Mouse (Mus musculus) forebrain, embryonic 12.5 days (tissue): Measurements from ENCODE around the gene Olfr628. TPM values are rescaled to one million over a fixed set of nuclear protein-coding genes. Genes with fewer than 3 reads are reported as not detected.

Source experiments
- polyA plus RNA-seq: library from polyadenylated mRNA; unstranded; fragments of >200 nt; fragmentation: Nextera tagmentation; extraction: Ambion mirVana; gene quantifications from 2 replicates; pipeline ENCODE4 v1.2.1, GENCODE M21; 2016

The Olfr628 gene
- polyA plus RNA-seq, 1 experiment from 2014 or later = not detected

Other genes with a start within 250 kb of the Olfr628 start
- not detected in 2 replicates for gene Olfr609, start 232.3 kb upstream of the Olfr628 start, polyA plus RNA-seq
- gene Olfr610, start 218.3 kb upstream of the Olfr628 start, polyA plus RNA-seq = not detected in 2 replicates
- gene Olfr611, start 209.5 kb upstream of the Olfr628 start, polyA plus RNA-seq = not detected in 2 replicates
- gene Olfr612, start 187.7 kb upstream of the Olfr628 start, polyA plus RNA-seq = not detected in 2 replicates
- not detected in 2 replicates for gene Olfr613, start 182.3 kb upstream of the Olfr628 start, polyA plus RNA-seq
- not detected in 2 replicates for gene Olfr615, start 174.3 kb upstream of the Olfr628 start, polyA plus RNA-seq
- not detected in 2 replicates for gene Olfr616, start 161.2 kb upstream of the Olfr628 start, polyA plus RNA-seq
- gene Olfr617, start 157.3 kb upstream of the Olfr628 start, polyA plus RNA-seq = not detected in 2 replicates
- gene Olfr618, start 140.3 kb upstream of the Olfr628 start, polyA plus RNA-seq = not detected in 2 replicates
- not detected in 2 replicates for gene Olfr619, start 129.8 kb upstream of the Olfr628 start, polyA plus RNA-seq
- gene Olfr620, start 117.8 kb upstream of the Olfr628 start, polyA plus RNA-seq = not detected in 2 replicates
- not detected in 2 replicates for gene Olfr622, start 87.7 kb upstream of the Olfr628 start, polyA plus RNA-seq
- gene Olfr623, start 66.7 kb upstream of the Olfr628 start, polyA plus RNA-seq = not detected in 2 replicates
- gene Olfr624, start 59.2 kb upstream of the Olfr628 start, polyA plus RNA-seq = 0.04 TPM in 2 replicates
- not detected in 2 replicates for gene Olfr625-ps1, start 47.7 kb upstream of the Olfr628 start, polyA plus RNA-seq
- gene Olfr243, start 15.7 kb upstream of the Olfr628 start, polyA plus RNA-seq = not detected in 2 replicates
- not detected in 2 replicates for gene Olfr629, start 14.6 kb downstream of the Olfr628 start, polyA plus RNA-seq
- gene Olfr630, start 27.0 kb downstream of the Olfr628 start, polyA plus RNA-seq = not detected in 2 replicates
- not detected in 2 replicates for gene Olfr69, start 41.2 kb downstream of the Olfr628 start, polyA plus RNA-seq
- not detected in 2 replicates for gene Olfr68, start 49.3 kb downstream of the Olfr628 start, polyA plus RNA-seq
- gene Olfr67, start 61.4 kb downstream of the Olfr628 start, polyA plus RNA-seq = not detected in 2 replicates
- 599 and 788 TPM in 2 replicates for gene Hbb-bt, start 83.6 kb downstream of the Olfr628 start, polyA plus RNA-seq
- 465 and 620 TPM in 2 replicates for gene Hbb-bs, start 97.7 kb downstream of the Olfr628 start, polyA plus RNA-seq
- 0.50 TPM in 1 of 2 replicates, not detected in the other for gene Hbb-bh2, start 110.1 kb downstream of the Olfr628 start, polyA plus RNA-seq
- gene Hbb-bh1, start 112.8 kb downstream of the Olfr628 start, polyA plus RNA-seq = 427 and 624 TPM in 2 replicates
- gene Hbb-y, start 122.8 kb downstream of the Olfr628 start, polyA plus RNA-seq = 6,398 and 8,559 TPM in 2 replicates
- gene Olfr66, start 155.9 kb downstream of the Olfr628 start, polyA plus RNA-seq = not detected in 2 replicates
- gene Olfr64, start 164.1 kb downstream of the Olfr628 start, polyA plus RNA-seq = not detected in 2 replicates
- gene Olfr65, start 173.1 kb downstream of the Olfr628 start, polyA plus RNA-seq = not detected in 2 replicates
- gene Olfr631, start 198.5 kb downstream of the Olfr628 start, polyA plus RNA-seq = not detected in 2 replicates
- gene Olfr632, start 204.0 kb downstream of the Olfr628 start, polyA plus RNA-seq = not detected in 2 replicates
- gene Olfr633, start 214.1 kb downstream of the Olfr628 start, polyA plus RNA-seq = not detected in 2 replicates
- not detected in 2 replicates for gene Olfr635, start 240.8 kb downstream of the Olfr628 start, polyA plus RNA-seq